Mouse (Mus musculus) hindbrain, embryonic 12.5 days (tissue): ENCODE results near the gene V1ra8. TPM values are rescaled to one million over a fixed set of nuclear protein-coding genes. Genes with fewer than 3 reads are reported as not detected.
"Not testable (repeated sequence)": the region's sequence is repeated elsewhere in the genome, so short reads cannot be mapped to it uniquely, and the experiment has no call there.

ENCODE experiments used
- ATAC-seq: fragments of 200-750 bp; cut with Nextera tagmentation; 2 replicates; pipeline ENCODE4 v1.8.0; 2017; ENCODE audit warnings: moderate TSS enrichment; ENCODE audit not compliant: low FRiP score
- H3K27ac ChIP-seq: fragments of 300-500 bp; sonication (generic); 2 replicates; pipeline ENCODE4 v1.5.1; 2016; ENCODE audit warnings: mild to moderate bottlenecking
- H3K27me3 ChIP-seq: fragments of 300-500 bp; sonication (generic); 2 replicates; pipeline ENCODE4 v1.6.1; 2016; ENCODE audit warnings: mild to moderate bottlenecking
- H3K36me3 ChIP-seq: fragments of 300-500 bp; sonication (generic); 2 replicates; pipeline ENCODE4 v1.6.1; 2016; ENCODE audit warnings: mild to moderate bottlenecking
- H3K4me1 ChIP-seq: fragments of 300-500 bp; sonication (generic); 2 replicates; pipeline ENCODE4 v1.6.1; 2016
- H3K4me2 ChIP-seq: fragments of 300-500 bp; sonication (generic); replicated peaks from 2 replicates; pipeline ENCODE4 v1.6.1; 2016; ENCODE audit warnings: mild to moderate bottlenecking
- H3K4me3 ChIP-seq: fragments of 300-500 bp; sonication (generic); 2 replicates; pipeline ENCODE4 v1.5.1; 2016; ENCODE audit warnings: mild to moderate bottlenecking
- H3K9ac ChIP-seq: fragments of 300-500 bp; sonication (generic); 2 replicates; pipeline ENCODE4 v1.6.1; 2016; ENCODE audit warnings: mild to moderate bottlenecking, moderate library complexity
- H3K9me3 ChIP-seq: fragments of 300-500 bp; sonication (generic); replicated peaks from 2 replicates; pipeline ENCODE4 v1.6.1; 2016; ENCODE audit warnings: mild to moderate bottlenecking
- WGBS: fragments of 180-500 bp; shearing (Covaris S2); methylation state at CpG from one replicate; pipeline ENCODE4 v1.1.7; 2016; 5-methylcytosine and 5-hydroxymethylcytosine counted together
- polyA plus RNA-seq: library from polyadenylated mRNA; unstranded; fragments of >200 nt; fragmentation: Nextera tagmentation; extraction: Ambion mirVana; gene quantifications from 2 replicates; pipeline ENCODE4 v1.2.1, GENCODE M21; 2016

Gene V1ra8
- polyA plus RNA-seq, result not detected in 2 replicates

DNA sequence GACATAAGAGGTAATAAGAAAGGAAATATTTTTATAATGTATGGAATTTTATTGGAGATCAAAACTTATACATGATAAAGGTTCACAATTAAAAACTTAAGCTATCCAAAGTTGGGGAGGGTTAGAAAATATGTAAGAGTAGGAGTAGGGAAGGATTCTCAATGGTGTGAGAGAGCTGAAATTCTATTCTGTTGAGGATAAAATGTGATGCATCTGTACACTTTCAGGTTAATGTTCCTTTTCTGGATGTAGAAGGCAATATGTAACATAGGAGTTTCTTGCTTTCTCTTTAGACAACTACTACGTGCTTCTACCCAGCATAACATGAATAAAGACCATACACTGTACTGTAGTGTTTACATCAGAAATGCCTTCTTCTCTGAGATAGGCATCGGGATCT, at the start of gene V1ra8:
Gene V1ra8 (plus strand): TSS at position 301 of the 400 bp plus-strand sequence.
- 91% methylated on average over 2 of the region's 2 CpGs for WGBS
- not testable (repeated sequence) for H3K36me3 ChIP-seq, H3K27ac ChIP-seq, H3K4me3 ChIP-seq, ATAC-seq, H3K9ac ChIP-seq, H3K9me3 ChIP-seq, H3K4me2 ChIP-seq, H3K4me1 ChIP-seq, H3K27me3 ChIP-seq

- Histone ChIP-seq H3K4me1 (no peaks in the 10 kb centered on the region), H3K27ac (no peak overlapping the region), H3K9ac (no peak overlapping the region), H3K9me3 (no peaks in the 10 kb centered on the region; the same call in 1 of the 2 replicates), H3K4me3 (no peak overlapping the region), H3K4me2 (no peak overlapping the region), H3K27me3 (no peaks in the 10 kb centered on the region), H3K36me3 (no peaks in the 10 kb centered on the region)
- WGBS, result 78% methylated on average over 3 of the region's 3 CpGs
- no peak for ATAC-seq
Observed at GRCm38 (mm10) chr6:90160139-90160538, 42.5 kb upstream of the V1ra8 start.

DNA sequence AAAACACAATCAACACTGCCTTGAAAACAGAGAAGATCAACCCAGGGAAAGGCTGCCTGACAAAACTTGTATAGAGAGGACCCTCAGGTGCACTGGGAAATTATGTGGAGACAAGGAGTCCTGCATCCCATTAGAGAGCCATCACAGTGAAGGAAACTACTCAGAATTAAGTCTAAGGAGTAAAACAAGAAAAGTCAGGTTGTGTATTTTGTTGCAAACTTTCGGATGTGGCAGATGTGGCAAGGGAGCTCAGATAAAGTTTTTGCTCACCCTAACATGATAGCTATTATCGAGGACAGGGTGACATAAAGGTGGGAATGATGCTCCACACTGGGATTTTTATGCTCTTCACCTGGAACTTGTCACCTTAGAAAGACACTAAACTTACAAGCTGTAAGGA, 28.1 kb upstream of the V1ra8 start, which contains the start of gene Vmn1r52:
Gene Vmn1r52 (plus strand): TSS at position 301 of the 400 bp plus-strand sequence.
- Histone ChIP-seq H3K9me3 (no peaks in the 10 kb centered on the region), H3K4me1 (no peaks in the 10 kb centered on the region), H3K9ac (no peak within 1 kb of the TSS), H3K4me3 (no peak within 1 kb of the TSS), H3K27me3 (no peaks in the 10 kb centered on the region), H3K4me2 (no peak within 1 kb of the TSS), H3K36me3 (no peaks in the 10 kb centered on the region), H3K27ac (no peak within 1 kb of the TSS)
- ATAC-seq, result no peak
- 72% methylated on average over 2 of the region's 2 CpGs for WGBS

- Histone ChIP-seq H3K4me1 (no peaks in the 10 kb centered on the region), H3K27ac (no peak within 1 kb of the TSS), H3K27me3 (no peaks in the 10 kb centered on the region), H3K4me3 (no peak within 1 kb of the TSS), H3K36me3 (no peaks in the 10 kb centered on the region), H3K4me2 (no peak within 1 kb of the TSS), H3K9ac (no peak within 1 kb of the TSS), H3K9me3 (0 out of 2 replicates have a peak, but pooled peaks cover 11% of the 10 kb centered on the region)
- no peak for ATAC-seq
- WGBS, result 85% methylated on average over 1 of the region's 1 CpGs
Observed at GRCm38 (mm10) chr6:90224338-90224737, 21.7 kb downstream of the V1ra8 start, which contains the start of gene Vmn1r53. TSS of gene Vmn1r53 (minus strand) at chr6:90224438.

DNA sequence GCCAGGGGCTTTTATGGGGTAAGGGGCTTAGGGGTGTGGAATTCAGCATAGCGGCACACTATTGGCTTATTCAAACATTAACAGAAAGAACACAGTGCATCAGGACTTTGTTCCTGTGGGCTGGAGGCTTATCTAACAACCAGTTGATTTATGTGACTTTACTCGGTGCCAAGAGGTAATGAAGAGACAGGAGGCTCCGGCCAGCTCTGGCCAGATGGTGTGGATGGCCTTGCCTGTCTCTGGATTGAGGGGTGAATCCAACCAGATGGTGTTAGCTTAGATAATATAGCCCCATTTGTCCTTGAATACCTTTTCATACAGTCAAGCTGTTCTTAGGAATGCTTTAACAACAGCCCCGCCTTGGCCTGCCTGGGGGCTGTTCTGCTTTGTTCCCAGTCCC, 29.5 kb downstream of the V1ra8 start:
- not testable (repeated sequence) for H3K4me3 ChIP-seq, H3K4me2 ChIP-seq, H3K9ac ChIP-seq, H3K36me3 ChIP-seq, ATAC-seq, H3K4me1 ChIP-seq, H3K27ac ChIP-seq, H3K27me3 ChIP-seq
- peaks cover 21% of the 10 kb centered on the region; the same call in 1 of the 2 replicates for H3K9me3 ChIP-seq
- 92% methylated on average over 4 of the region's 4 CpGs for whole genome bisulfite sequencing

DNA sequence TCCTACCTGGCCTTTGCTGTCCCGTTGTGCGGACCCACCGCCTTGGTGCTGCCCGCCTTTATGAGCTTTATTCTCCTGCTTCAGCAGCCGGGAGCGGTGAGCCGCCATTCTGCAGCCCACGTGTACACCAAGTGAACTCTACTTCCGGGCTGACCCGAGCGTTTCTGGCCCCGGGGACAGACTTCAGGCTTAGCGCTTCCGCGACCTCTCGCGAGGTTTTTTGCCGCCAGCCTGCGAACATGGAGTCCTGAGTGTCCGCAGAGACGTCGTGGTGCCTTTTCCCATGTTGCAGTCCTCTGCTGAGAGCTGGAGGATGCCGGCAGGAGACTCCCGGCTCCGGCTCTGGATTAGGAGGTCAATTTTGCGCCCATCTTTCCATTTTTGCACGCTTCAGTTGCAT, 30.1 kb downstream of the V1ra8 start:
- ATAC-seq, result no peak
- H3K4me2 ChIP-seq, result no peak overlapping the region
- no peaks in the 10 kb centered on the region for H3K36me3 ChIP-seq
- H3K4me1 ChIP-seq, result no peaks in the 10 kb centered on the region
- no peaks in the 10 kb centered on the region for H3K27me3 ChIP-seq
- H3K9me3 ChIP-seq, result peaks cover 21% of the 10 kb centered on the region; the same call in 1 of the 2 replicates
- 61% methylated on average over 27 of the region's 27 CpGs for WGBS
- no peak overlapping the region for H3K27ac ChIP-seq
- H3K4me3 ChIP-seq, result no peak overlapping the region
- no peak overlapping the region for H3K9ac ChIP-seq

GRCm38 (mm10) chr6:90244019-90244418, 41.4 kb downstream of the V1ra8 start:
- Histone ChIP-seq H3K4me2 (no peak overlapping the region), H3K4me3 (no peak overlapping the region), H3K9ac (no peak overlapping the region), H3K36me3 (no peaks in the 10 kb centered on the region), H3K4me1 (no peaks in the 10 kb centered on the region), H3K9me3 (0 out of 2 replicates have a peak, but pooled peaks cover under 1% of the 10 kb centered on the region), H3K27me3 (no peaks in the 10 kb centered on the region), H3K27ac (no peak overlapping the region)
- WGBS, result 85% methylated on average over 3 of the region's 3 CpGs
- ATAC-seq, result no peak

DNA sequence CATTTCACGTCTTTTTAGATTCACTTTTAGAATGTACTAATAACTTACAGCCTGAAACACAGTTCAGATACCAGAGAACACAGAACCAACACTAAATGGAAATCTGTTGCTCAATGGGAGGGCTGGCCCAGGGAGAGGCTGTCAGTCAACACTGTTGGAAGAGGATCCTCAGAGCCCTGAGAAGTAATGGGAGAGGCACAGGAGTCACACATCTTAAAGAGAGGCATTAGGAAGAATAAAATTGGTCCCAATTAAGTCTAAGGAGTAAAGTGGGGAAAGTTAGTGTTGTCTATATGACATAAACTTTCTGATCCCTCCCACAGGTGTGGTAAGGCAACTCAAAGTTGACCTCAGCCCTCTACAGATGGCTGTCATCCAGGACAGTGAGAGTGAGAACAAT, 43.4 kb downstream of the V1ra8 start, which contains the start of gene Vmn1r54:
Gene Vmn1r54 (plus strand): TSS at position 301 of the 400 bp plus-strand sequence.
- WGBS, result 74% methylated on average over 1 of the region's 1 CpGs
- ATAC-seq, result no peak
- no peak within 1 kb of the TSS for H3K4me2 ChIP-seq
- no peaks in the 10 kb centered on the region for H3K9me3 ChIP-seq
- no peak within 1 kb of the TSS for H3K27ac ChIP-seq
- no peaks in the 10 kb centered on the region for H3K4me1 ChIP-seq
- no peak within 1 kb of the TSS for H3K4me3 ChIP-seq
- H3K27me3 ChIP-seq, result no peaks in the 10 kb centered on the region
- H3K36me3 ChIP-seq, result no peaks in the 10 kb centered on the region
- no peak within 1 kb of the TSS for H3K9ac ChIP-seq

Other genes with a start within 250 kb of the V1ra8 start
- gene Vmn1r46, start 233.5 kb upstream of the V1ra8 start, polyA plus RNA-seq, result not detected in 2 replicates
- gene Vmn1r47, start 186.6 kb upstream of the V1ra8 start, polyA plus RNA-seq, result not detected in 2 replicates
- gene Vmn1r48, start 166.0 kb upstream of the V1ra8 start, polyA plus RNA-seq, result not detected in 2 replicates
- not detected in 2 replicates for gene Vmn1r49, start 124.3 kb upstream of the V1ra8 start, polyA plus RNA-seq
- gene Vmn1r50, start 101.4 kb upstream of the V1ra8 start, polyA plus RNA-seq, result not detected in 2 replicates
- not detected in 2 replicates for gene Vmn1r51, start 80.2 kb upstream of the V1ra8 start, polyA plus RNA-seq
- not detected in 2 replicates for gene Vmn1r52, start 28.0 kb upstream of the V1ra8 start, polyA plus RNA-seq
- not detected in 2 replicates for gene Vmn1r53, start 21.6 kb downstream of the V1ra8 start, polyA plus RNA-seq
- 0.08 TPM in 1 of 2 replicates, not detected in the other for gene Vmn1r54, start 43.5 kb downstream of the V1ra8 start, polyA plus RNA-seq
- not detected in 2 replicates for gene BC048671, start 98.4 kb downstream of the V1ra8 start, polyA plus RNA-seq
- gene Chst13, start 122.4 kb downstream of the V1ra8 start, polyA plus RNA-seq, result 0.17 TPM in 1 of 2 replicates, not detected in the other
- not detected in 2 replicates for gene Uroc1, start 130.5 kb downstream of the V1ra8 start, polyA plus RNA-seq
- gene Zxdc, start 166.7 kb downstream of the V1ra8 start, polyA plus RNA-seq, result 13.0 and 16.4 TPM in 2 replicates
- 2.8 and 3.8 TPM in 2 replicates for gene Cfap100, start 226.0 kb downstream of the V1ra8 start, polyA plus RNA-seq